Mouse (Mus musculus): ENCODE results near the gene Hes1.

GRCm38 (mm10) chr16:30036104-30036503, 28.1 kb upstream of the Hes1 start:
- TF ChIP-seq CTCF (IDR thresholded peaks at IDR 0.05; ENCODE audit: low read depth, low read length) (no peak), POLR2A (IDR thresholded peaks at IDR 0.05; ENCODE audit: borderline replicate concordance, low read depth, low read length) (no peak)

Measured in bone marrow macrophage, adult 2 months (primary cell).